Mouse (Mus musculus) G1E-ER4 (cell line): ENCODE data around the gene Med13l. TPM values are rescaled to one million over a fixed set of nuclear protein-coding genes. Genes with fewer than 3 reads are reported as not detected.

Experiments used
- GATA1 ChIP-seq: IDR thresholded peaks from one replicate; pipeline ENCODE4 v1.8.0; 2012; ENCODE audit warnings: low read length, inconsistent platforms
- polyA plus RNA-seq: library from polyadenylated mRNA; stranded (reverse); fragments of >175 nt; gene quantifications from 2 replicates; pipeline ENCODE4 v1.2.3, GENCODE M21; 2012

Gene Med13l
- polyA plus RNA-seq, 1 experiment = 4.9 TPM

- TF ChIP-seq GATA1 = no peak
These were observed 142.2 kb downstream of the Med13l start for GRCm38 (mm10) chr5:118702674-118703073.

GRCm38 (mm10) chr5:118704148-118704547 is 143.7 kb downstream of the Med13l start:
- no peak for TF ChIP-seq GATA1

GRCm38 (mm10) chr5:118704960-118705359 is 144.5 kb downstream of the Med13l start:
- TF ChIP-seq GATA1 = no peak

GRCm38 (mm10) chr5:118706009-118706408 is 145.5 kb downstream of the Med13l start:
- no peak for TF ChIP-seq GATA1

GRCm38 (mm10) chr5:118706414-118706813 is 145.9 kb downstream of the Med13l start:
- no peak for TF ChIP-seq GATA1

DNA sequence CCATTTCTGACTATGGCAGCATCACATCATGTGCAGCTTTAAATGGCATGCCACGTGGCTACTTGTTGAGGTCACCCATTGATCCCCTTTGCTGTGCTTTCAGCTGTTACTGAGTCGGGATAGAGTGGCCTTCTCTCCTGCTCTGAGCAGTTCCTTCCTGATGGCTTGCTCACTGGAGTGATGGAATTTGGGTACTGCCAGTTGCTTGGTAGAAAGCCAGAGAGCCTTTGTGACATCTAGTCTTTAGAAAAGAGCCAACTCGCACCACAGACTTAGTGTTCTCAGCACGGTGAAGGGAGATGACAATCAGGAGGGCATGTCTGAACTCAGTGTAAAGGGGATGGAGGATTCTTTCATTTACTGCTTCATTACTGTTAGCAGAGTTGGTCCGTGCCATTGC is 147.0 kb downstream of the Med13l start:
- no peak for TF ChIP-seq GATA1

GRCm38 (mm10) chr5:118708215-118708949 is 147.9 kb downstream of the Med13l start:
- no peak for TF ChIP-seq GATA1

DNA sequence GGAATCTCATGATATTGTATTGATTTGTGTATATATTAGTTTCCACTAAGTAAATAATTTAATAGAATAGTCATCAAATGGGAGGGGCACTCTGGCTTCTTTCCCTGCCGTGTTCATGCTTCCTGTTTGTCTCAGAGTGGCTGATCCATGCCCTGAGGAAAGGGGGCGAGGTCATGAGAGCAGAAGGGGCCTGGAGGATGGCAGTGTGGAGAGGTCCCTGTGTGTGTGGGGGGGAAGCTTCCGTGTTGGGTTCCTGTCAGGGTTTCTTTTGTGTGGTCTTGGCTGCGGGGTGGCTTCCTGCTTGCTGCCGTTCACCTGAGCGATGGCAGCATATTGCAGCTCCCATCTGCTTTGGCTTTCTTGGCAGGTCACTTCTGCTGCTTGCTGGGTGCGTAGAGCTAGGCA is 149.4 kb downstream of the Med13l start:
- no peak for TF ChIP-seq GATA1

GRCm38 (mm10) chr5:118715518-118715917 is 155.0 kb downstream of the Med13l start:
- TF ChIP-seq GATA1 = no peak

DNA sequence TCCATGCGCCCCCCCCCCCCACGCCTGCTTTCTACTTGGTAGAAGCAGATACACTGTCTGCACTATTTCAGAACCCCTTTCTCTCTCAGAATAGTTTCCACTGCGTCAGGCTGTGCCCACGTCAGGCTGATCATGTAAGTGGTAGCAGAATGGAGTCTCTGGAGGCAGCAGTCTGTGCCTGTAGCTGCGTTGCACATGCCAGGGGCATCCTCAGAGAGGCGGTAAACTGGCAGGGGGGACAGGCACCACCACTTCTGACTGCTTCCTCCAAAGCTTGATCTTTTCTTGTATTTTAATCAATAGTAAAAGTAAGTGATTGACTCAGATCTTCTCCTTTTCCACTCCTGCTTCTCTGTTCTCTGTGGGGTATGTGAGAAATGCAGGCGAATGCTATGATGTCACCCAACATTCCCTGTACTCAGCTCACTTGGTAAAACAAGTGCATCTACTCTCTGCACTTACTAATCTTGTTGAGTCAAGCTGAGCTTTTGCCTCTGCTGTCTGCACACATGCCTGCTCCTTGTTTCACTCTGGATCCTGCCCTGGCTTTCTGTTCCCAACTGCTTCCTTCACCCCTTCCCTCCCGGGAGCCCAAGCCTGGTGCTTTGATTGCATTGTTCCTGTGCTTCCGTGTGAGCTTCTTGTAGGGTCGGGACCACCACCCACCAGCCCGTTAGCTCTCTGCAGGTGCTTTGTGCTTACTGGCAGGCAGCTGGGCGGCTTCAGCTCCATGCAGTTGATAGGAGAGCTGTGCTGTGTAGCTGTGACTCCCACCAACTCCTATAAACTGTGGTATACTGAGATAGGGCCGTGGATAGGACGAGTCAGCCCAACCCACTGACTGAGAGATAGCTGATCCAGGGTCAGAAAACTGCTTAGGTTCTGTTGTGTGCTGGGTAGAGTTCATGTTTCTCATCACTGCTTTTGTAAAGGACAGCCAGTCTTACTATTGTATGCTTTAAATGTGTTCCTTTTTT is 156.1 kb downstream of the Med13l start:
- TF ChIP-seq GATA1 = no peak

- no peak for TF ChIP-seq GATA1
These were observed 157.0 kb downstream of the Med13l start for GRCm38 (mm10) chr5:118717456-118717855.

GRCm38 (mm10) chr5:118718070-118718469 is 157.6 kb downstream of the Med13l start:
- no peak for TF ChIP-seq GATA1

GRCm38 (mm10) chr5:118721416-118721815 is 160.9 kb downstream of the Med13l start:
- no peak for TF ChIP-seq GATA1

- TF ChIP-seq GATA1 = no peak
These were observed 161.4 kb downstream of the Med13l start for GRCm38 (mm10) chr5:118721848-118722247.

DNA sequence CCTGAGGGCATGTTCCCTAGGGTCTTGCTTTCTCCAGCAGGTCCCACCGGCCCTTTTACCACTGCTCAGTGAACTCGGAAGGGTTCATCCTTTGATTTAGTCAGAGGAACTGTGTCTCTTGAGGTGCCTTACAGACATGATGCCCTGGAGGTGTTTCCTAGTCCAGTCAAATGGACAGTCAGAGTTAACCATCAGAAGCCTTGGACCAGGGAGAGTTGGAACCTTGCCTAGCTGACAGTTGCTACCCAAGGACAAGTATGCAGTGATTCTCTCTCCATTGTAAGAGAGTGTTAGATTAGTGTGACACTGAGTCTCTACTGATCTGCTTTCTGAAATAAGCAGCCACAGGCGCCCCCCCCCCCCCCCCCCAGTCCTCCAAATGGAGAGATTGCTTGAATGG is 162.0 kb downstream of the Med13l start:
- TF ChIP-seq GATA1 = no peak

- no peak for TF ChIP-seq GATA1
These were observed 164.9 kb downstream of the Med13l start for GRCm38 (mm10) chr5:118725425-118725824.
